Mouse (Mus musculus): ENCODE data around the gene Sgsm3.

DNA sequence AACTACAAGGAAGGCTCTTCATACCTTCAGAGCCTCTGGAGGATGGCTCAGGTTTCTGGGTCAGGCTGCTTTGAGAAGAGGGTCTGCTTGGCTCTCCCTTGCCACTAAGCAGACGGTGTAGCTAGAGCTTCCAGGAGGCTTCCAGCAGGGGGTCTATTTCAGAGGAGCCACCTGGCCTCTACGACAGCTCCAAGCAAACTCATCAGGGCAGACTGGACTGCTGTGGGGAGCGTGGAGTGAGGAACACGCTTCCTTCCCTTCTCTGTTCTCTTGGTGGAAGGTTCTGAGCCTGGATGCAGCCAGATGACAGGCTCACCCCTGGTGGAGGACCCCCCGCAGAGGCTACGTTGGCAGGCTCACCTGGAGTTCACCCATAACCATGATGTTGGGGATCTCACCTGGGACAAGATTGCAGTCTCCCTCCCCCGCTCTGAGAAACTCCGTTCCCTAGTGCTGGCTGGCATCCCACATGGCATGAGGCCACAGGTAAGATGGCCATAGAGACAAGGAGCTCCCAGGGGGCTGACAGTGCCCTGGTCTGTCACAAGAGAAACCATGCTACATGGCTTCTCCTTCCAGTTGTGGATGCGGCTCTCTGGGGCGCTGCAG, 28.7 kb downstream of the Sgsm3 start:
- TF ChIP-seq CTCF (IDR thresholded peaks at IDR 0.05; ENCODE audit: extremely low read depth, insufficient read length, insufficient replicate concordance, low read depth, low read length) = no peak
- TF ChIP-seq POLR2A (IDR thresholded peaks at IDR 0.05; ENCODE audit: low read depth, low read length) = no peak

All from small intestine, adult 2 months (tissue).